Mouse (Mus musculus): ENCODE measurements around the gene Rps21.

- TF ChIP-seq CTCF (IDR thresholded peaks at IDR 0.05; ENCODE audit: insufficient read depth, low read length) (no peak), POLR2A (IDR thresholded peaks at IDR 0.05; ENCODE audit: borderline replicate concordance, extremely low read depth, low read depth, low read length) (no peak)
These were observed 20.2 kb upstream of the Rps21 start for GRCm38 (mm10) chr2:180236930-180237329.

All from lung, adult 2 months (tissue).